Mouse (Mus musculus): ENCODE results near the gene Rfxap.

DNA sequence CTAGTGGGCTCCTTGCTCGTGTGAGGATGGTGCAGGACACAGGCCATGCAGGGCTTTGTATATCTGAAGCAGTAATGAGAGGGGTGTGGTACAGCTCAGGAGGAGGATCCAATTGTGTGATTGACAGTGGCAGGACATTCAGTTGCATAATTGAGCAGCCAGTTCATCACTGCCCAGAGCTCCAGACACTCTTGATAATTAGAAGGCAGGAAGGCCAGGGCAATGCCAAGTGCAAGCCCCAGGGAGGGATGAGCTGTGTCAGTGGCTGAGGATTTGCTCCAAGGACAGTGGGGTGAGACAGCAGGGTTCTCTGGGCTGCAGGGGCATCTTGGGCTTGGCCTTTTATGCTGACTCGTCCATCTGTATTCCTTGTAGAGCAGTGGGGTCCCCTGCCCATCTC, 17.0 kb downstream of the Rfxap start:
- TF ChIP-seq SMC3 (IDR thresholded peaks at IDR 0.05; ENCODE audit: low read depth, low read length), result no peak
- TF ChIP-seq KAT2A (conservative IDR thresholded peaks at IDR 0.05; ENCODE audit: low read depth, low read length), result no peak
- no peak for TF ChIP-seq POLR2A (IDR thresholded peaks at IDR 0.05; ENCODE audit: control insufficient read depth in 1 of 2, insufficient read depth in 1 of 2, low read depth in 1 of 2, low read length in 2 of 2, poor library complexity in 1 of 2)
- no peak for TF ChIP-seq CTCF (IDR thresholded peaks at IDR 0.05 in 2 of 3, conservative IDR thresholded peaks at IDR 0.05 in 1 of 3; ENCODE audit: control insufficient read depth in 1 of 3, insufficient read depth in 1 of 3, low read depth in 2 of 3, low read length in 3 of 3, poor library complexity in 1 of 3, severe bottlenecking in 1 of 3)
- TF ChIP-seq ZC3H11A (IDR thresholded peaks at IDR 0.05; ENCODE audit: low read depth, low read length), result no peak
- TF ChIP-seq POLR2AphosphoS5 (IDR thresholded peaks at IDR 0.05; ENCODE audit: borderline replicate concordance, low read depth, low read length), result no peak
- no peak for TF ChIP-seq GABPA (IDR thresholded peaks at IDR 0.05; ENCODE audit: low read depth, low read length)
- no peak for TF ChIP-seq MEF2A (IDR thresholded peaks at IDR 0.05; ENCODE audit: extremely low read depth, insufficient replicate concordance, low read depth, low read length, poor library complexity, severe bottlenecking)
- no peak for TF ChIP-seq GATA1 (IDR thresholded peaks at IDR 0.05; ENCODE audit: low read depth, low read length)
- no peak for TF ChIP-seq ZKSCAN1 (IDR thresholded peaks at IDR 0.05; ENCODE audit: low read depth, low read length)
- no peak for TF ChIP-seq ZNF384 (IDR thresholded peaks at IDR 0.05; ENCODE audit: low read depth, low read length)
- TF ChIP-seq EP300 (IDR thresholded peaks at IDR 0.05; ENCODE audit: low read depth in 1 of 2, low read length in 2 of 2), result no peak
- no peak for TF ChIP-seq RCOR1 (IDR thresholded peaks at IDR 0.05; ENCODE audit: low read depth, low read length)
- TF ChIP-seq MAZ (IDR thresholded peaks at IDR 0.05; ENCODE audit: low read depth, low read length), result no peak
